Mouse (Mus musculus) liver, adult 2 months (tissue): Measurements from ENCODE around the gene A230072I06Rik.

ENCODE experiments used
- CTCF ChIP-seq: fragments of 200-500 bp; IDR thresholded peaks from 2 replicates; pipeline ENCODE4 v1.5.1; 2011; ENCODE audit warnings: low read depth, low read length, control low read depth
- POLR2A ChIP-seq: fragments of 200-500 bp; IDR thresholded peaks from 2 replicates; pipeline ENCODE4 v1.6.1; 2011; ENCODE audit warnings: low read length, control low read depth; ENCODE audit not compliant: insufficient read depth; ENCODE audit errors: extremely low read depth

DNA sequence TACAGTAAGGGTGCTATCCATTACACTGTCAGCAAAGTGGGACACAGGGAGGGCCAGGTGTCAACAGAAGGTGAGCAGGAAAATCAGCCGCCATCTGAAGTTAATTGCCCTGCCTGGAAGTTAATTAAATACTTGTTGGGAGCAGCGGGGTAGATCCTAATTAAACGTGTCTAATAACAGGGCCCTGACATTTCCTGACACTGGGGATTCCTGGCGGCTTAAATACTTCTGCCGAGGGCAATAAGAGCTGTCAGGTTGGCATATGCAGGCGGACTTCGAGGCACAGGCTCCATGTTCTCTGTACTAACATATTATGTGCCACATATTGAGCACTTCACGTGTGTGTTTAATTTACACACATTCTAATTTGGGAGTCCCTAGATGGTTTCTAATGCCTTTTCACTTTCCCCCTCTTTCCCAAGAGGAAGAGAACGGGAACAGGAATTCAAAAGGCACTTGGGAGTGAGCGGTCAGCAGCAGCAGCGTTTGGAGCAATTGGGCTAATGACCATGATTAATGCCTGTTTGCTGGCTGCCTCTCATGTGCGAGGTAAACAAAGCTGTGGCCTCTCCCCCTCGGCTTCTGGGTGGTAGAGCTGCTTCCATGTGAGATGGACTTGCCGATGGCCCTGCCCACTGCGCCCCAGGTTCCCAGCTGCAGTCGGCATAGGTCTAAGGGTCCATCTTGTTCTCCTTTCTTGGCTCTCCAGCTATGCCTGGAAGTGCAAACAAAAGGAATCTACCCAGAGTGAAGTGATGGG, 34.5 kb downstream of the A230072I06Rik start:
- no peak for TF ChIP-seq POLR2A
- no peak for TF ChIP-seq CTCF
